In genomic region chr7:109562676-109563075, GRCm38 (mm10) we compare ENCODE assay signal across 12 mouse cellular contexts. TPM values are rescaled to one million over a fixed set of nuclear protein-coding genes. Genes with fewer than 3 reads are reported as not detected.
DNase-seq lines count a peak whose midpoint lies in the region; ATAC-seq and TF ChIP-seq lines count a peak whose summit lies in the region.
"Had no signal": no experiment of that assay in that cellular context is flagged by ENCODE, and none has a peak within 500 bp of the region (broad histone marks: within the 10 kb centered on the region; RNA-seq: fewer than 3 reads in every experiment).

No protein-coding gene starts in this region.

- DNase-seq in heart, adult 2 months: no peak
- no peak for DNase-seq in heart, adult 11 months
- no peak for DNase-seq in layer of hippocampus, adult 2 months (ENCODE audit: low spot score in 2 of 2)
- no peak for DNase-seq in layer of hippocampus, adult 8-10 months (ENCODE audit: low spot score in 2 of 2)
- no peak for DNase-seq in frontal cortex, postnatal 14 days (ENCODE audit: low spot score in 2 of 2)
- no peak for DNase-seq in testis, postnatal 14 days (ENCODE audit: low spot score)
- DNase-seq: cerebellum, postnatal 36 days had no signal

- TF ChIP-seq POLR2A in heart, adult 2 months (IDR thresholded peaks at IDR 0.05; ENCODE audit: insufficient read depth, low read depth, low read length): no peak
- TF ChIP-seq POLR2A in embryonic fibroblast, embryonic 13.5 days (IDR thresholded peaks at IDR 0.05; ENCODE audit: low read depth, low read length): no peak

- no peak for ATAC-seq in liver, embryonic 15.5 days (ENCODE audit: insufficient read depth)
- ATAC-seq: forebrain, embryonic 14.5 days had no signal

- H3K27ac ChIP-seq in heart, adult 2 months: peak overlapping the region; percentile 61
- H3K27ac ChIP-seq in layer of hippocampus, adult 2 months: peak overlapping the region; percentile 71; the same call in 1 of the 2 replicates
- H3K27ac ChIP-seq in embryonic fibroblast, embryonic 13.5 days (ENCODE audit: insufficient read depth, low read length): peak overlapping the region; percentile 76
- peak overlapping the region; percentile 38; the same call in 1 of the 2 replicates for H3K27ac ChIP-seq in liver, embryonic 15.5 days (replicated peaks)
- H3K27ac ChIP-seq: hindbrain, embryonic 15.5 days; midbrain, embryonic 12.5 days had no signal

- TF ChIP-seq EP300 in heart, adult 2 months (IDR thresholded peaks at IDR 0.05; ENCODE audit: insufficient read depth, low read depth, low read length): no peak

- intact Hi-C loops in heart, adult 2 months (cut with DNase I): no loop called here

- peaks cover 4% of the 10 kb centered on the region; the same call in 1 of the 2 replicates for H3K79me2 ChIP-seq in heart, adult 2 months (replicated peaks; ENCODE audit: control insufficient read depth, insufficient read depth, low read length)

- no peak for TF ChIP-seq CTCF in heart, adult 2 months (IDR thresholded peaks at IDR 0.05)
- TF ChIP-seq CTCF in layer of hippocampus, adult 2 months (conservative IDR thresholded peaks at IDR 0.05): no peak
- no peak for TF ChIP-seq CTCF in embryonic fibroblast, embryonic 13.5 days (IDR thresholded peaks at IDR 0.05; ENCODE audit: borderline replicate concordance, insufficient read depth, low read length)

- WGBS in heart, adult 2 months: 41% methylated on average over 5 of the region's 5 CpGs
- whole genome bisulfite sequencing in liver, embryonic 15.5 days (ENCODE audit: insufficient replicate concordance): 35% methylated on average over 5 of the region's 5 CpGs

- no peaks in the 10 kb centered on the region for H3K27me3 ChIP-seq in heart, adult 2 months (ENCODE audit: control insufficient read depth, insufficient read depth, low read length)
- H3K27me3 ChIP-seq in liver, embryonic 15.5 days: no peaks in the 10 kb centered on the region
- H3K27me3 ChIP-seq: hindbrain, embryonic 15.5 days; midbrain, embryonic 12.5 days had no signal

- H3K4me1 ChIP-seq in heart, adult 2 months (ENCODE audit: control insufficient read depth, insufficient read depth, low read length): peaks cover 30% of the 10 kb centered on the region
- H3K4me1 ChIP-seq in embryonic fibroblast, embryonic 13.5 days (ENCODE audit: control insufficient read depth, insufficient read depth, low read length): peaks cover 22% of the 10 kb centered on the region
- peaks cover 29% of the 10 kb centered on the region for H3K4me1 ChIP-seq in liver, embryonic 15.5 days (replicated peaks)
- H3K4me1 ChIP-seq: hindbrain, embryonic 15.5 days; midbrain, embryonic 12.5 days had no signal

- no peaks in the 10 kb centered on the region for H3K9me3 ChIP-seq in liver, embryonic 15.5 days (replicated peaks)
- H3K9me3 ChIP-seq: hindbrain, embryonic 15.5 days; midbrain, embryonic 12.5 days had no signal

- no peak overlapping the region for H3K9ac ChIP-seq in heart, adult 2 months (ENCODE audit: low read depth, low read length)
- H3K9ac ChIP-seq in liver, embryonic 15.5 days: no peak overlapping the region
- H3K9ac ChIP-seq: hindbrain, embryonic 15.5 days; midbrain, embryonic 12.5 days had no signal

- H3K4me2 ChIP-seq in liver, embryonic 15.5 days: 0 out of 2 replicates have a peak overlapping the region, but pooled peaks have one; percentile 18
- H3K4me2 ChIP-seq: hindbrain, embryonic 15.5 days; midbrain, embryonic 12.5 days had no signal

- peaks cover 29% of the 10 kb centered on the region for H3K36me3 ChIP-seq in heart, adult 2 months (ENCODE audit: control insufficient read depth, insufficient read depth, low read length)
- H3K36me3 ChIP-seq in liver, embryonic 15.5 days (replicated peaks): no peaks in the 10 kb centered on the region
- H3K36me3 ChIP-seq: hindbrain, embryonic 15.5 days; midbrain, embryonic 12.5 days had no signal

- H3K4me3 ChIP-seq in heart, adult 2 months: no peak overlapping the region
- H3K4me3 ChIP-seq in layer of hippocampus, adult 2 months: no peak overlapping the region
- H3K4me3 ChIP-seq in embryonic fibroblast, embryonic 13.5 days (ENCODE audit: insufficient read depth, low read length): no peak overlapping the region
- no peak overlapping the region for H3K4me3 ChIP-seq in liver, embryonic 15.5 days (replicated peaks)
- H3K4me3 ChIP-seq: hindbrain, embryonic 15.5 days; midbrain, embryonic 12.5 days had no signal

RNA-seq across cellular contexts. Expression of gene Rpl27a, which starts 43.7 kb away (rescaled TPM):
- total RNA-seq in heart, adult 2 months (2021): 100 to 1,000 TPM; 102 to 105 TPM
- 136 and 167 TPM in 2 replicates for polyA plus RNA-seq in heart, adult 2 months (2012; rRNA removed)
- total RNA-seq in layer of hippocampus, adult 2 months (2021): 100 to 1,000 TPM; 143 to 145 TPM
- total RNA-seq in layer of hippocampus, adult 8-10 months (2022): 100 to 1,000 TPM; 130 to 179 (median 148) TPM
- 433 and 456 TPM in 2 replicates for polyA plus RNA-seq in embryonic fibroblast, embryonic 13.5 days (2011; ENCODE audit: insufficient read length, low read depth, missing spikeins)
- 58.5 and 71.9 TPM in 2 replicates for polyA plus RNA-seq in liver, embryonic 15.5 days (2015; fragmentation: Nextera tagmentation; extraction: Ambion mirVana)

RNA-seq across cellular contexts. Expression of gene Trim66, which starts 54.7 kb away (rescaled TPM):
- total RNA-seq in heart, adult 2 months (2021): under 1 TPM in 1 of 2 experiments, not detected in 1; 0.21 TPM
- 0.14 and 0.15 TPM in 2 replicates for polyA plus RNA-seq in heart, adult 2 months (2012; rRNA removed)
- total RNA-seq in layer of hippocampus, adult 2 months (2021): 1 to 10 TPM; 5.0 to 6.0 TPM
- total RNA-seq in layer of hippocampus, adult 8-10 months (2022): 10 to 100 TPM in 1 of 4 experiments, 1 to 10 TPM in 3; 7.6 to 10.6 (median 9.0) TPM
- polyA plus RNA-seq in embryonic fibroblast, embryonic 13.5 days (2011; ENCODE audit: insufficient read length, low read depth, missing spikeins): 3.2 and 8.7 TPM in 2 replicates
- polyA plus RNA-seq in liver, embryonic 15.5 days (2015; fragmentation: Nextera tagmentation; extraction: Ambion mirVana): not detected in 2 replicates

Comparison
In these comparisons a context has a peak if more than half of its experiments do, and no peak if none do; other contexts are left out.
1. RNA of gene Trim66, which starts 54.7 kb away (total RNA-seq): 7.6 to 10.6 TPM in layer of hippocampus, adult 8-10 months and 5.0 to 6.0 TPM in layer of hippocampus, adult 2 months; 0.21 TPM in heart, adult 2 months; every median in the first group is over 4 times any median in the second.
2. Peak in every context shown above with its lines, with median percentiles within 50 percentile points of each other: H3K27ac ChIP-seq.